Mouse (Mus musculus) embryonic fibroblast, embryonic 13.5 days (primary cell): ENCODE measurements around the gene Hebp1.

Source experiments
- CTCF ChIP-seq: IDR thresholded peaks from 2 replicates; pipeline ENCODE4 v1.5.1; 2011; ENCODE audit warnings: mild to moderate bottlenecking, control low read depth, low read length, moderate library complexity, borderline replicate concordance; ENCODE audit not compliant: insufficient read depth
- POLR2A ChIP-seq: IDR thresholded peaks from 2 replicates; pipeline ENCODE4 v1.6.1; 2011; ENCODE audit warnings: low read depth, mild to moderate bottlenecking, control low read depth, low read length, moderate library complexity

- no peak for TF ChIP-seq CTCF
- TF ChIP-seq POLR2A, result no peak
Observed at GRCm38 (mm10) chr6:135137736-135138135, 60.1 kb downstream of the Hebp1 start.
